Mouse (Mus musculus) midbrain, embryonic 15.5 days (tissue): ENCODE measurements around the gene Cabp2. TPM values are rescaled to one million over a fixed set of nuclear protein-coding genes. Genes with fewer than 3 reads are reported as not detected.
"Not testable (repeated sequence)": the region's sequence is repeated elsewhere in the genome, so short reads cannot be mapped to it uniquely, and the experiment has no call there.

Experiments used
- ATAC-seq: fragments of 200-750 bp; cut with Nextera tagmentation; replicated peaks from 2 replicates; pipeline ENCODE4 v1.8.0; 2017; ENCODE audit warnings: moderate TSS enrichment
- H3K27ac ChIP-seq: fragments of 300-500 bp; sonication (generic); 2 replicates; pipeline ENCODE4 v1.5.1; 2015; ENCODE audit warnings: mild to moderate bottlenecking, inconsistent platforms
- H3K27me3 ChIP-seq: fragments of 300-500 bp; sonication (generic); replicated peaks from 2 replicates; pipeline ENCODE4 v1.6.1; 2015; ENCODE audit warnings: inconsistent platforms
- H3K36me3 ChIP-seq: fragments of 300-500 bp; sonication (generic); replicated peaks from 2 replicates; pipeline ENCODE4 v1.6.1; 2015; ENCODE audit warnings: inconsistent platforms
- H3K4me1 ChIP-seq: fragments of 300-500 bp; sonication (generic); 2 replicates; pipeline ENCODE4 v1.6.1; 2015; ENCODE audit warnings: inconsistent platforms
- H3K4me2 ChIP-seq: fragments of 300-500 bp; sonication (generic); 2 replicates; pipeline ENCODE4 v1.6.1; 2015; ENCODE audit warnings: inconsistent platforms, mild to moderate bottlenecking, moderate library complexity
- H3K4me3 ChIP-seq: fragments of 300-500 bp; sonication (generic); 2 replicates; pipeline ENCODE4 v1.5.1; 2015; ENCODE audit warnings: mild to moderate bottlenecking, inconsistent platforms
- H3K9ac ChIP-seq: fragments of 300-500 bp; sonication (generic); 2 replicates; pipeline ENCODE4 v1.6.1; 2015; ENCODE audit warnings: mild to moderate bottlenecking, inconsistent platforms
- H3K9me3 ChIP-seq: fragments of 300-500 bp; sonication (generic); 2 replicates; pipeline ENCODE4 v1.6.1; 2016; ENCODE audit warnings: inconsistent platforms
- WGBS: fragments of 180-500 bp; shearing (Covaris S2); methylation state at CpG from one replicate; pipeline ENCODE4 v1.1.7; 2015; ENCODE audit warnings: mixed read lengths; 5-methylcytosine and 5-hydroxymethylcytosine counted together
- polyA plus RNA-seq: library from polyadenylated mRNA; unstranded; fragments of >200 nt; fragmentation: Nextera tagmentation; extraction: Ambion mirVana; gene quantifications from 2 replicates; pipeline ENCODE4 v1.2.1, GENCODE M21; 2015

Cabp2 gene
- polyA plus RNA-seq: 0.22 TPM in 1 of 2 replicates, not detected in the other

GRCm38 (mm10) chr19:4081394-4081793 lies at the start of gene Cabp2:
TSS of gene Cabp2 (plus strand) at chr19:4081578.
- Histone ChIP-seq H3K36me3 (no peaks in the 10 kb centered on the region), H3K4me3 (no peak within 1 kb of the TSS), H3K27ac (no peak within 1 kb of the TSS), H3K27me3 (0 out of 2 replicates have a peak, but pooled peaks cover 2% of the 10 kb centered on the region), H3K9me3 (no peaks in the 10 kb centered on the region), H3K4me2 (no peak within 1 kb of the TSS), H3K4me1 (no peaks in the 10 kb centered on the region), H3K9ac (no peak within 1 kb of the TSS)
- 50% methylated on average over 3 of the region's 3 CpGs for WGBS
- ATAC-seq: no peak

DNA sequence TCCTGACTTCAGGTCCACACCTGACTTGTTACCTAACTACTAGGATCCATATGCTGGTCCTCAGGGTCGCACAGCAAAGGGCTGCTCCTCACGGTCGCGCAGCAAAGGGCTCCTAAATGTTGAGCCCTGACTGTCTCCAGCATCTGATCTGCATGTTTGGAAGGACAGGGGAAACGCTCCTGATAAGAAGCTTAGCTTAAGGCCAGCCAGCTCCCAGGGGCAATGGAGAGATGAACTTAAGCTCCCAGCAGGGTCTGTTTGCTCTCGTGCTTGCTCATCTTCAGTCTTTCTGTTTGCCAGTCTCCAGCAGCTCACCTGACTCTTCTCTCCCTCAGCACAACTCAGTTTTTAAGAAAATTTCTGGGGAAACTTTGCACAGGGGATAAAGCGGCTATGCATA lies 48.7 kb upstream of the Cabp2 start:
- no peak overlapping the region for H3K27ac ChIP-seq
- no peak overlapping the region for H3K4me3 ChIP-seq
- WGBS: 54% methylated on average over 7 of the region's 7 CpGs
- no peaks in the 10 kb centered on the region for H3K27me3 ChIP-seq
- 0 out of 2 replicates have a peak, but pooled peaks cover 4% of the 10 kb centered on the region for H3K36me3 ChIP-seq
- H3K9me3 ChIP-seq: no peaks in the 10 kb centered on the region
- H3K9ac ChIP-seq: no peak overlapping the region
- peaks cover 13% of the 10 kb centered on the region for H3K4me1 ChIP-seq
- H3K4me2 ChIP-seq: no peak overlapping the region
- no peak for ATAC-seq

DNA sequence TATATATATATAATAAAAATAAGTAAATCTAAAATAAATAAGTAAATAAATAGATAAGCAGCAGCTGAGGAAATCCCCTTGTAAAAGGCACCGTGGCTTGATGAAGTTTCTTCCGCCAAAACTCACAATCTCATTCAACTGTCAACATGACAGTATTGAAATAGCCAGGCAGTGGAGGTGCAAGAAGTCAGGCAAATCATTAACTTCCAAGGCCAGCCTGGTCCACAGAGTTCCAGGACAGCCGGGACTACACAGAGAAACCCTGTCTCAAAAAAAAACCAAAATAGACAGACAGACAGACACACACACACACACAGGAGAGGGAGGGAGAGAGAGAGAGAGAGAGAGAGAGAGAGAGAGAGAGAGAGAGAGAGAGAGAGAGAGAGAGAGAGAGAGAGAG lies 48.1 kb upstream of the Cabp2 start:
- H3K4me2 ChIP-seq: no peak overlapping the region
- H3K9me3 ChIP-seq: no peaks in the 10 kb centered on the region
- H3K9ac ChIP-seq: no peak overlapping the region
- 86% methylated on average over 3 of the region's 3 CpGs for WGBS
- H3K36me3 ChIP-seq: 0 out of 2 replicates have a peak, but pooled peaks cover 4% of the 10 kb centered on the region
- H3K4me1 ChIP-seq: peaks cover 17% of the 10 kb centered on the region
- ATAC-seq: no peak
- H3K27me3 ChIP-seq: no peaks in the 10 kb centered on the region
- no peak overlapping the region for H3K4me3 ChIP-seq
- H3K27ac ChIP-seq: no peak overlapping the region

DNA sequence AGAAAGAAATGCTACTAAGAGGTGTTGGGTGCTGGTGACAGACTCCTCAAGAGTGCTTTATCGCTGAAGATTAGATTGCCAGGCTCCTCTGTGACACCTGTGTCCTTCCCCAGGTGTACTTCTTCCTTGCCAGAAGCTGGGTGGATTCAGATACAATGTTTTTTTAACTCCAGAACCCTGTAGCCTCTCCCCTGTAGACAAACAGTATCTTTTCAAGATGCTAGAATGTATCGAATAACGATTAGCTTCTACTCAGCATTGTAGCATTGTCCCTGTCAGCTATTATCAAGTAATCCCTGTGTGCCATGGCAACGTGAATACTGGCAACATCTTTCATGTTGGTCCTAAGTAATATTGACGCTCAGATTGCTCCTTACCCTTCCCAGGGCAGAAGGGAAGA lies 47.6 kb upstream of the Cabp2 start:
- no peak overlapping the region for H3K4me2 ChIP-seq
- H3K9me3 ChIP-seq: no peaks in the 10 kb centered on the region
- H3K36me3 ChIP-seq: 0 out of 2 replicates have a peak, but pooled peaks cover 4% of the 10 kb centered on the region
- no peaks in the 10 kb centered on the region for H3K27me3 ChIP-seq
- H3K4me1 ChIP-seq: peaks cover 20% of the 10 kb centered on the region
- WGBS: 49% methylated on average over 5 of the region's 5 CpGs
- H3K9ac ChIP-seq: no peak overlapping the region
- ATAC-seq: no peak
- no peak overlapping the region for H3K27ac ChIP-seq
- no peak overlapping the region for H3K4me3 ChIP-seq

- H3K4me3 ChIP-seq: no peak overlapping the region
- no peak; the same call in 1 of the 2 replicates for ATAC-seq
- H3K4me1 ChIP-seq: peaks cover 20% of the 10 kb centered on the region
- H3K27ac ChIP-seq: no peak overlapping the region
- 0 out of 2 replicates have a peak, but pooled peaks cover 4% of the 10 kb centered on the region for H3K36me3 ChIP-seq
- no peaks in the 10 kb centered on the region for H3K27me3 ChIP-seq
- WGBS: 66% methylated on average over 12 of the region's 12 CpGs
- no peaks in the 10 kb centered on the region for H3K9me3 ChIP-seq
- H3K4me2 ChIP-seq: peak overlapping the region; percentile 5; the same call in 1 of the 2 replicates
- no peak overlapping the region for H3K9ac ChIP-seq
Observed at GRCm38 (mm10) chr19:4036327-4037045, 44.9 kb upstream of the Cabp2 start.

GRCm38 (mm10) chr19:4037154-4037787 lies 44.1 kb upstream of the Cabp2 start:
- H3K4me3 ChIP-seq: peak overlapping the region; percentile 53
- not testable (repeated sequence) for H3K9me3 ChIP-seq, H3K27me3 ChIP-seq, H3K36me3 ChIP-seq
- H3K27ac ChIP-seq: peak overlapping the region; percentile 67
- ATAC-seq: peak; percentile 53
- peak overlapping the region; percentile 77 for H3K4me2 ChIP-seq
- 19% methylated on average over 8 of the region's 8 CpGs for WGBS
- peak overlapping the region; percentile 60 for H3K9ac ChIP-seq
- peaks cover 20% of the 10 kb centered on the region for H3K4me1 ChIP-seq

- H3K27ac ChIP-seq: peak within 1 kb of the TSS; percentile 67
- peak; percentile 90 for ATAC-seq
- peak within 1 kb of the TSS; percentile 60 for H3K9ac ChIP-seq
- no peaks in the 10 kb centered on the region for H3K9me3 ChIP-seq
- H3K4me3 ChIP-seq: peak within 1 kb of the TSS; percentile 53
- H3K4me2 ChIP-seq: peak within 1 kb of the TSS; percentile 77
- H3K36me3 ChIP-seq: 0 out of 2 replicates have a peak, but pooled peaks cover 4% of the 10 kb centered on the region
- H3K27me3 ChIP-seq: no peaks in the 10 kb centered on the region
- WGBS: under 1% methylated on average over 26 of the region's 26 CpGs
- H3K4me1 ChIP-seq: peaks cover 20% of the 10 kb centered on the region
Observed at GRCm38 (mm10) chr19:4037788-4038232, 43.6 kb upstream of the Cabp2 start, which contains the start of gene Gstp1. TSS of gene Gstp1 (minus strand) at chr19:4037985.

DNA sequence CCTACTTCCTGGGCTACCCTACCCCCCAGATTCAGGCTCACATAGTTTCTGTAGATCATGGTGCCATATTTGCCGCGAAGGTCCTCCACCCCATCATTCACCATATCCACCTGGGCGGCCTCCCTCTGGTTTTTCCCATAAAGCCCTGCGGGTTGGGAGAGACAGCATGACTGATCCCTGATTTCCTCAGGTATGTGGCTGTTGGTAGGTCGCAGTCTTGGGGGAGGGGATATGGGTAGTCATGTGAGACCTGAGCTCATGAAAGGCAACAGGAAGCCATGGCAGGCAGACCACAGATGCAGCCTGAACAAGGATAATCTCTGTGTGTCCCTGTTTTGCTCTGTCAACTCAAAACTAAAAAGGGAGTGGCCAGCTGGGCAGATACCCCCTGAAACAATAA lies 40.4 kb upstream of the Cabp2 start:
- not testable (repeated sequence) for H3K27me3 ChIP-seq, H3K9me3 ChIP-seq, ATAC-seq, H3K36me3 ChIP-seq, H3K27ac ChIP-seq, H3K9ac ChIP-seq, H3K4me2 ChIP-seq, H3K4me3 ChIP-seq
- H3K4me1 ChIP-seq: peaks cover 21% of the 10 kb centered on the region
- 92% methylated on average over 5 of the region's 5 CpGs for WGBS

DNA sequence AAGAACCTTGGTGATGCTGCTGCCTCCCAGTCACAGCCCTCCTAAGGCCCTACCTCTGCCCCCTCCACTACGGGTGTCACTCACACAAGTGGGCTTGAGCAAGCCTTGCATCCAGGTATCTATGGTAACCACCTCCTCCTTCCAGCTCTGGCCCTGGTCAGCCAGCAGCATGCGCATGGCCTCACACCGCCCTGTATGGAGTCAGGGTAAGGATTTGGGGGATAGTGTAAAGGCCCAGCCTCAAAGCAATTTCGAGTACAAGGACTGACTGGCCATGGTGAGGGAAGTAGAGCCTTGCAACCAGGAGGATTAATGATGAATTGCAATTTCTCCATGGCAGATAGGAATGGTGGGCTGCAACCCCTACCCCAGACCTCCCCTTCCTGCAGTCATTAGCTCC lies 39.9 kb upstream of the Cabp2 start:
- not testable (repeated sequence) for H3K27me3 ChIP-seq, H3K9me3 ChIP-seq, H3K4me2 ChIP-seq, H3K27ac ChIP-seq, H3K4me3 ChIP-seq, H3K9ac ChIP-seq, H3K36me3 ChIP-seq, ATAC-seq
- peaks cover 16% of the 10 kb centered on the region for H3K4me1 ChIP-seq
- WGBS: 90% methylated on average over 4 of the region's 4 CpGs

- no peak overlapping the region for H3K4me2 ChIP-seq
- WGBS: 80% methylated on average over 14 of the region's 14 CpGs
- no peak overlapping the region for H3K4me3 ChIP-seq
- no peak for ATAC-seq
- H3K4me1 ChIP-seq: peaks cover 13% of the 10 kb centered on the region
- no peaks in the 10 kb centered on the region for H3K9me3 ChIP-seq
- H3K27ac ChIP-seq: no peak overlapping the region
- H3K36me3 ChIP-seq: no peaks in the 10 kb centered on the region
- no peak overlapping the region for H3K9ac ChIP-seq
- H3K27me3 ChIP-seq: no peaks in the 10 kb centered on the region
Observed at GRCm38 (mm10) chr19:4042124-4042523, 39.3 kb upstream of the Cabp2 start.

- H3K36me3 ChIP-seq, H3K9ac ChIP-seq, ATAC-seq, H3K27me3 ChIP-seq, H3K4me1 ChIP-seq, H3K27ac ChIP-seq, H3K4me3 ChIP-seq, H3K4me2 ChIP-seq, H3K9me3 ChIP-seq: not testable (repeated sequence)
- WGBS: 87% methylated on average over 5 of the region's 5 CpGs
Observed at GRCm38 (mm10) chr19:4044109-4044508, 37.3 kb upstream of the Cabp2 start.

- H3K9me3 ChIP-seq: no peaks in the 10 kb centered on the region
- ATAC-seq: no peak
- H3K4me3 ChIP-seq: no peak within 1 kb of the TSS
- H3K27me3 ChIP-seq: no peaks in the 10 kb centered on the region
- H3K27ac ChIP-seq: no peak within 1 kb of the TSS
- H3K4me2 ChIP-seq: peak within 1 kb of the TSS; percentile 18; the same call in 1 of the 2 replicates
- no peak within 1 kb of the TSS for H3K9ac ChIP-seq
- WGBS: 57% methylated on average over 16 of the region's 16 CpGs
- H3K4me1 ChIP-seq: 0 out of 2 replicates have a peak, but pooled peaks cover 2% of the 10 kb centered on the region
- H3K36me3 ChIP-seq: no peaks in the 10 kb centered on the region
Observed at GRCm38 (mm10) chr19:4045966-4046865, 35.2 kb upstream of the Cabp2 start, which contains the start of gene Gstp2. TSS of gene Gstp2 (minus strand) at chr19:4046023.
